8 mouse cellular contexts compared by ENCODE assay signal in genomic region chr11:67080168-67080567, GRCm38 (mm10). TPM values are rescaled to one million over a fixed set of nuclear protein-coding genes. Genes with fewer than 3 reads are reported as not detected.
DNase-seq lines count a peak whose midpoint lies in the region; ATAC-seq and TF ChIP-seq lines count a peak whose summit lies in the region.

No protein-coding gene starts in this region.

- H3K36me3 ChIP-seq in embryonic facial prominence, embryonic 14.5 days (ENCODE audit: control insufficient read depth, insufficient read depth, low read length), result no peaks in the 10 kb centered on the region
- H3K36me3 ChIP-seq in limb, embryonic 14.5 days (ENCODE audit: control insufficient read depth, insufficient read depth, low read length), result no peaks in the 10 kb centered on the region
- H3K36me3 ChIP-seq in midbrain, embryonic 15.5 days (replicated peaks), result no peaks in the 10 kb centered on the region
- no peaks in the 10 kb centered on the region for H3K36me3 ChIP-seq in stomach, embryonic 14.5 days (ENCODE audit: control insufficient read depth, insufficient read depth, low read length)

- DNase-seq in urinary bladder, postnatal 25 days (ENCODE audit: low spot score), result peak; percentile 57
- no peak for DNase-seq in urinary bladder, adult 2 months (ENCODE audit: low spot score)
- DNase-seq in embryonic facial prominence, embryonic 14.5 days (ENCODE audit: low spot score), result peak; percentile 76
- DNase-seq in induced T-regulatory cell, adult 2 months (ENCODE audit: low read depth), result peak; percentile 72
- peak; percentile 66 for DNase-seq in limb, embryonic 14.5 days (ENCODE audit: low spot score)

- peaks cover 13% of the 10 kb centered on the region for H3K27me3 ChIP-seq in embryonic facial prominence, embryonic 14.5 days (replicated peaks; ENCODE audit: control insufficient read depth, insufficient read depth, low read length)
- peaks cover 13% of the 10 kb centered on the region; the same call in 1 of the 2 replicates for H3K27me3 ChIP-seq in limb, embryonic 14.5 days (ENCODE audit: control insufficient read depth, insufficient read depth, low read length)
- H3K27me3 ChIP-seq in midbrain, embryonic 15.5 days (replicated peaks), result peaks cover 12% of the 10 kb centered on the region
- H3K27me3 ChIP-seq in stomach, embryonic 14.5 days (ENCODE audit: control insufficient read depth, insufficient read depth, low read length), result 0 out of 2 replicates have a peak, but pooled peaks cover 2% of the 10 kb centered on the region

- peak; percentile 53; the same call in 1 of the 2 replicates for ATAC-seq in embryonic facial prominence, embryonic 14.5 days (ENCODE audit: low read depth)
- ATAC-seq in limb, embryonic 14.5 days (ENCODE audit: low FRiP score, low read depth), result 0 out of 2 replicates have a peak, but pooled peaks have one; percentile 25
- peak; percentile 69; the same call in 1 of the 2 replicates for ATAC-seq in midbrain, embryonic 15.5 days (replicated peaks)
- peak; percentile 24; the same call in 1 of the 2 replicates for ATAC-seq in stomach, embryonic 14.5 days (ENCODE audit: insufficient number of reproducible peaks, insufficient read depth, low FRiP score, low read depth)

- 6% methylated on average over 3 of the region's 3 CpGs for WGBS in embryonic facial prominence, embryonic 14.5 days
- WGBS in limb, embryonic 14.5 days, result 5% methylated on average over 3 of the region's 3 CpGs
- 5% methylated on average over 3 of the region's 3 CpGs for whole genome bisulfite sequencing in midbrain, embryonic 15.5 days
- 9% methylated on average over 3 of the region's 3 CpGs for WGBS in stomach, embryonic 14.5 days

- H3K27ac ChIP-seq in bone marrow macrophage, adult 2 months (ENCODE audit: insufficient read depth, low read depth, low read length), result no peak overlapping the region
- no peak overlapping the region for H3K27ac ChIP-seq in embryonic facial prominence, embryonic 14.5 days (replicated peaks; ENCODE audit: low read depth, low read length)
- no peak overlapping the region for H3K27ac ChIP-seq in limb, embryonic 14.5 days (replicated peaks; ENCODE audit: low read depth, low read length)
- H3K27ac ChIP-seq in midbrain, embryonic 15.5 days, result no peak overlapping the region
- H3K27ac ChIP-seq in stomach, embryonic 14.5 days (ENCODE audit: low read length), result no peak overlapping the region

- no peak overlapping the region for H3K4me2 ChIP-seq in embryonic facial prominence, embryonic 14.5 days (ENCODE audit: low read depth, low read length)
- H3K4me2 ChIP-seq in limb, embryonic 14.5 days (replicated peaks; ENCODE audit: low read depth, low read length, severe bottlenecking), result no peak overlapping the region
- H3K4me2 ChIP-seq in midbrain, embryonic 15.5 days, result no peak overlapping the region
- H3K4me2 ChIP-seq in stomach, embryonic 14.5 days (replicated peaks; ENCODE audit: low read depth, low read length), result no peak overlapping the region

- no peak overlapping the region for H3K9ac ChIP-seq in embryonic facial prominence, embryonic 14.5 days (ENCODE audit: low read depth, low read length)
- no peak overlapping the region for H3K9ac ChIP-seq in limb, embryonic 14.5 days (ENCODE audit: low read depth, low read length, severe bottlenecking)
- no peak overlapping the region for H3K9ac ChIP-seq in midbrain, embryonic 15.5 days
- H3K9ac ChIP-seq in stomach, embryonic 14.5 days (replicated peaks; ENCODE audit: low read depth, low read length), result no peak overlapping the region

- no peaks in the 10 kb centered on the region for H3K4me1 ChIP-seq in bone marrow macrophage, adult 2 months (ENCODE audit: control insufficient read depth, insufficient read depth, low read length)
- H3K4me1 ChIP-seq in embryonic facial prominence, embryonic 14.5 days (ENCODE audit: control insufficient read depth, insufficient read depth, low read length), result no peaks in the 10 kb centered on the region
- no peaks in the 10 kb centered on the region for H3K4me1 ChIP-seq in limb, embryonic 14.5 days (ENCODE audit: control insufficient read depth, insufficient read depth, low read length)
- no peaks in the 10 kb centered on the region for H3K4me1 ChIP-seq in midbrain, embryonic 15.5 days
- H3K4me1 ChIP-seq in stomach, embryonic 14.5 days (ENCODE audit: control insufficient read depth, insufficient read depth, low read length), result 0 out of 2 replicates have a peak, but pooled peaks cover 3% of the 10 kb centered on the region

- no peaks in the 10 kb centered on the region for H3K9me3 ChIP-seq in embryonic facial prominence, embryonic 14.5 days (ENCODE audit: control insufficient read depth, low read length)
- H3K9me3 ChIP-seq in limb, embryonic 14.5 days (ENCODE audit: control insufficient read depth, low read length), result no peaks in the 10 kb centered on the region
- H3K9me3 ChIP-seq in midbrain, embryonic 15.5 days, result no peaks in the 10 kb centered on the region
- no peaks in the 10 kb centered on the region for H3K9me3 ChIP-seq in stomach, embryonic 14.5 days (ENCODE audit: control insufficient read depth, low read depth, low read length)

- no peak overlapping the region for H3K4me3 ChIP-seq in bone marrow macrophage, adult 2 months (ENCODE audit: insufficient read depth, low read length)
- H3K4me3 ChIP-seq in embryonic facial prominence, embryonic 14.5 days (ENCODE audit: low read depth, low read length), result no peak overlapping the region
- no peak overlapping the region for H3K4me3 ChIP-seq in limb, embryonic 14.5 days (replicated peaks; ENCODE audit: low read length)
- no peak overlapping the region for H3K4me3 ChIP-seq in midbrain, embryonic 15.5 days
- no peak overlapping the region for H3K4me3 ChIP-seq in stomach, embryonic 14.5 days (ENCODE audit: low read depth, low read length)

- TF ChIP-seq CTCF in bone marrow macrophage, adult 2 months (IDR thresholded peaks at IDR 0.05; ENCODE audit: low read depth, low read length), result peak; percentile 72

- no peak for TF ChIP-seq POLR2A in bone marrow macrophage, adult 2 months (IDR thresholded peaks at IDR 0.05; ENCODE audit: borderline replicate concordance, low read depth, low read length)
- TF ChIP-seq POLR2A in limb, embryonic 14.5 days (IDR thresholded peaks at IDR 0.05; ENCODE audit: borderline replicate concordance, extremely low read depth, insufficient read depth, insufficient read length), result no peak

RNA-seq across cellular contexts. Expression of gene Myh3, which starts 2.1 kb away (rescaled TPM):
- not detected in 2 replicates for polyA plus RNA-seq in urinary bladder, adult 2 months (2012; rRNA removed)
- polyA plus RNA-seq in bone marrow macrophage, adult 2 months (2012; ENCODE audit: insufficient read depth, insufficient read length, missing spikeins), result not detected in 2 replicates
- polyA plus RNA-seq in embryonic facial prominence, embryonic 14.5 days (2014; fragmentation: Nextera tagmentation; extraction: Ambion mirVana), result 368 and 488 TPM in 2 replicates
- 112 and 192 TPM in 2 replicates for polyA plus RNA-seq in limb, embryonic 14.5 days (2012; rRNA removed)
- polyA plus RNA-seq in limb, embryonic 14.5 days (2014; fragmentation: Nextera tagmentation; extraction: Ambion mirVana), result 145 and 205 TPM in 2 replicates
- polyA plus RNA-seq in midbrain, embryonic 15.5 days (2015; fragmentation: Nextera tagmentation; extraction: Ambion mirVana), result 0.15 and 0.22 TPM in 2 replicates
- polyA plus RNA-seq in stomach, embryonic 14.5 days (2014; fragmentation: Nextera tagmentation; extraction: Ambion mirVana), result 0.20 TPM in 1 of 2 replicates, not detected in the other

RNA-seq across cellular contexts. Expression of gene Sco1, which starts 27.7 kb away (rescaled TPM):
- polyA plus RNA-seq in urinary bladder, adult 2 months (2012; rRNA removed), result 7.0 and 7.7 TPM in 2 replicates
- 8.7 and 8.8 TPM in 2 replicates for polyA plus RNA-seq in bone marrow macrophage, adult 2 months (2012; ENCODE audit: insufficient read depth, insufficient read length, missing spikeins)
- 13.4 and 14.9 TPM in 2 replicates for polyA plus RNA-seq in embryonic facial prominence, embryonic 14.5 days (2014; fragmentation: Nextera tagmentation; extraction: Ambion mirVana)
- polyA plus RNA-seq in limb, embryonic 14.5 days (2012; rRNA removed), result 7.5 and 8.8 TPM in 2 replicates
- 14.8 and 15.8 TPM in 2 replicates for polyA plus RNA-seq in limb, embryonic 14.5 days (2014; fragmentation: Nextera tagmentation; extraction: Ambion mirVana)
- 13.5 and 14.0 TPM in 2 replicates for polyA plus RNA-seq in midbrain, embryonic 15.5 days (2015; fragmentation: Nextera tagmentation; extraction: Ambion mirVana)
- 16.5 and 16.7 TPM in 2 replicates for polyA plus RNA-seq in stomach, embryonic 14.5 days (2014; fragmentation: Nextera tagmentation; extraction: Ambion mirVana)

RNA-seq across cellular contexts. Expression of gene Adprm, which starts 27.8 kb away (rescaled TPM):
- polyA plus RNA-seq in urinary bladder, adult 2 months (2012; rRNA removed), result 32.9 and 37.5 TPM in 2 replicates
- 29.4 and 30.6 TPM in 2 replicates for polyA plus RNA-seq in bone marrow macrophage, adult 2 months (2012; ENCODE audit: insufficient read depth, insufficient read length, missing spikeins)
- polyA plus RNA-seq in embryonic facial prominence, embryonic 14.5 days (2014; fragmentation: Nextera tagmentation; extraction: Ambion mirVana), result 30.4 and 31.9 TPM in 2 replicates
- polyA plus RNA-seq in limb, embryonic 14.5 days (2012; rRNA removed), result 34.0 and 34.3 TPM in 2 replicates
- 33.3 and 38.1 TPM in 2 replicates for polyA plus RNA-seq in limb, embryonic 14.5 days (2014; fragmentation: Nextera tagmentation; extraction: Ambion mirVana)
- polyA plus RNA-seq in midbrain, embryonic 15.5 days (2015; fragmentation: Nextera tagmentation; extraction: Ambion mirVana), result 32.4 and 35.3 TPM in 2 replicates
- polyA plus RNA-seq in stomach, embryonic 14.5 days (2014; fragmentation: Nextera tagmentation; extraction: Ambion mirVana), result 30.6 and 31.7 TPM in 2 replicates

RNA-seq across cellular contexts. Expression of gene Tmem220, which starts 55.2 kb away (rescaled TPM):
- 7.4 and 8.1 TPM in 2 replicates for polyA plus RNA-seq in urinary bladder, adult 2 months (2012; rRNA removed)
- 6.7 and 8.1 TPM in 2 replicates for polyA plus RNA-seq in bone marrow macrophage, adult 2 months (2012; ENCODE audit: insufficient read depth, insufficient read length, missing spikeins)
- polyA plus RNA-seq in embryonic facial prominence, embryonic 14.5 days (2014; fragmentation: Nextera tagmentation; extraction: Ambion mirVana), result 1.2 and 1.6 TPM in 2 replicates
- 1.6 and 1.7 TPM in 2 replicates for polyA plus RNA-seq in limb, embryonic 14.5 days (2012; rRNA removed)
- polyA plus RNA-seq in limb, embryonic 14.5 days (2014; fragmentation: Nextera tagmentation; extraction: Ambion mirVana), result 0.82 and 1.2 TPM in 2 replicates
- polyA plus RNA-seq in midbrain, embryonic 15.5 days (2015; fragmentation: Nextera tagmentation; extraction: Ambion mirVana), result 0.54 and 0.59 TPM in 2 replicates
- polyA plus RNA-seq in stomach, embryonic 14.5 days (2014; fragmentation: Nextera tagmentation; extraction: Ambion mirVana), result 1.6 and 2.2 TPM in 2 replicates

Comparison
In these comparisons a context has a peak if more than half of its experiments do, and no peak if none do; other contexts are left out.
1. RNA of gene Myh3, which starts 2.1 kb away (polyA plus RNA-seq): 368 to 488 TPM in embryonic facial prominence, embryonic 14.5 days and 112 to 205 TPM in limb, embryonic 14.5 days; 0.20 TPM in stomach, embryonic 14.5 days, 0.15 to 0.22 TPM in midbrain, embryonic 15.5 days, not detected in bone marrow macrophage, adult 2 months and not detected in urinary bladder, adult 2 months; every median in the first group is over 10 times any median in the second.
2. Peak in every context shown above with its lines, with median percentiles within 50 percentile points of each other: ATAC-seq.